Mouse (Mus musculus) limb, embryonic 15.5 days (tissue): Measurements from ENCODE around the gene Faap24. TPM values are rescaled to one million over a fixed set of nuclear protein-coding genes. Genes with fewer than 3 reads are reported as not detected.

ENCODE experiments used
- ATAC-seq: fragments of 200-750 bp; cut with Nextera tagmentation; 2 replicates; pipeline ENCODE4 v1.8.0; 2017; ENCODE audit warnings: low read depth, moderate TSS enrichment; ENCODE audit not compliant: insufficient number of reproducible peaks, low FRiP score, low TSS enrichment
- H3K27ac ChIP-seq: fragments of 300-500 bp; sonication (generic); 2 replicates; pipeline ENCODE4 v1.5.1; 2015; ENCODE audit warnings: moderate library complexity, mild to moderate bottlenecking, inconsistent platforms
- H3K27me3 ChIP-seq: fragments of 300-500 bp; sonication (generic); 2 replicates; pipeline ENCODE4 v1.6.1; 2015; ENCODE audit warnings: inconsistent platforms
- H3K36me3 ChIP-seq: fragments of 300-500 bp; sonication (generic); 2 replicates; pipeline ENCODE4 v1.6.1; 2015; ENCODE audit warnings: inconsistent platforms
- H3K4me1 ChIP-seq: fragments of 300-500 bp; sonication (generic); 2 replicates; pipeline ENCODE4 v1.6.1; 2015; ENCODE audit warnings: inconsistent platforms
- H3K4me2 ChIP-seq: fragments of 300-500 bp; sonication (generic); 2 replicates; pipeline ENCODE4 v1.6.1; 2015; ENCODE audit warnings: mild to moderate bottlenecking, inconsistent platforms
- H3K4me3 ChIP-seq: fragments of 300-500 bp; sonication (generic); 2 replicates; pipeline ENCODE4 v1.5.1; 2015; ENCODE audit warnings: mild to moderate bottlenecking, inconsistent platforms
- H3K9ac ChIP-seq: fragments of 300-500 bp; sonication (generic); 2 replicates; pipeline ENCODE4 v1.6.1; 2015; ENCODE audit warnings: inconsistent platforms
- H3K9me3 ChIP-seq: fragments of 300-500 bp; sonication (generic); 2 replicates; pipeline ENCODE4 v1.6.1; 2016; ENCODE audit warnings: inconsistent platforms
- WGBS: fragments of 180-500 bp; shearing (Covaris S2); methylation state at CpG from one replicate; pipeline ENCODE4 v1.1.7; 2015; 5-methylcytosine and 5-hydroxymethylcytosine counted together
- polyA plus RNA-seq: library from polyadenylated mRNA; unstranded; fragments of >200 nt; fragmentation: Nextera tagmentation; extraction: Ambion mirVana; gene quantifications from 2 replicates; pipeline ENCODE4 v1.2.1, GENCODE M21; 2015

Faap24 gene
- polyA plus RNA-seq, 1 experiment from 2014 or later = 15.6 TPM

DNA sequence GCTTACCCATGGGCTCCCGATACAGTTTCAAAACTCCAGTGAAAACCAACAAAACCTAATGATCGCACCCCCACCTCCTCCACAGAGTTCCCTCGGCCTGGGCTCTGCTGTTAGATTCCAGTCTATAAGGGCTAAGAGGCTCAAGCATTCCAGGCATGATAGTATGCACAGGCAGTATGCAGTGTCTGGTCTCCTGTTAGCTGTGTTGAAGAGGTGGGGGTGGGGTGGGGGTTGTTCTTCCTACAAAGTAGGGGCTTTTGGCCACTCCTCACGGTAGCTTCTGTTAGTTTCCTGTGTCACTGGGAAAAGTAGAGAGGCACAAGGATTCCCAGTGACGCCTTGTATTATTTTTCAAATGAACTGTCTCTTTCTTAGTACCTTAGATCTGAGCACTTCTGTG is 34.4 kb downstream of the Faap24 start:
- Histone ChIP-seq H3K9me3 (no peaks in the 10 kb centered on the region), H3K4me1 (no peaks in the 10 kb centered on the region), H3K9ac (no peak overlapping the region), H3K4me2 (no peak overlapping the region), H3K36me3 (no peaks in the 10 kb centered on the region), H3K27me3 (no peaks in the 10 kb centered on the region), H3K4me3 (no peak overlapping the region), H3K27ac (no peak overlapping the region)
- WGBS = 58% methylated on average over 5 of the region's 5 CpGs
- ATAC-seq = no peak

DNA sequence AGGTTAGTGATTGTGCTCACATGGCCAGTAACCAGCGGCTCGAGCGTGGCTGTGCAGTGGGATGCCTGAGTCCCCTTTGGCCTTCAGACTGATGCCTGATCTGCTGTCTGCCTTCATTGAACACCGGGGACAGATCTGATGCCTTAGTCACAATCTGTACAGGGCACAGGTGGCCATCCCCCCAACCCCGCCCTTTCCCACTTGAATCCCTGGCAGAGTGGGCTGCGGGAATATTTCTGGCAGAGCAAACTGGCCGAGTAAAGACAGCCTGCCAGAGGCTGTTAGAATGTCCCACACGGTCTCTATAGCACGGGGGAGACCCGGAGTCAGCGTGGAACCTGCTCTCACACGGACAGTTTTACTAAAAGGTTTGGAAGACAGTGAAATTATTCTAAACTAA is 39.0 kb downstream of the Faap24 start:
- no peak overlapping the region for H3K4me3 ChIP-seq
- H3K4me1 ChIP-seq = no peaks in the 10 kb centered on the region
- H3K4me2 ChIP-seq = no peak overlapping the region
- no peak overlapping the region for H3K9ac ChIP-seq
- no peaks in the 10 kb centered on the region for H3K9me3 ChIP-seq
- H3K27ac ChIP-seq = no peak overlapping the region
- ATAC-seq = no peak
- 87% methylated on average over 12 of the region's 12 CpGs for WGBS
- no peaks in the 10 kb centered on the region for H3K27me3 ChIP-seq
- H3K36me3 ChIP-seq = no peaks in the 10 kb centered on the region

DNA sequence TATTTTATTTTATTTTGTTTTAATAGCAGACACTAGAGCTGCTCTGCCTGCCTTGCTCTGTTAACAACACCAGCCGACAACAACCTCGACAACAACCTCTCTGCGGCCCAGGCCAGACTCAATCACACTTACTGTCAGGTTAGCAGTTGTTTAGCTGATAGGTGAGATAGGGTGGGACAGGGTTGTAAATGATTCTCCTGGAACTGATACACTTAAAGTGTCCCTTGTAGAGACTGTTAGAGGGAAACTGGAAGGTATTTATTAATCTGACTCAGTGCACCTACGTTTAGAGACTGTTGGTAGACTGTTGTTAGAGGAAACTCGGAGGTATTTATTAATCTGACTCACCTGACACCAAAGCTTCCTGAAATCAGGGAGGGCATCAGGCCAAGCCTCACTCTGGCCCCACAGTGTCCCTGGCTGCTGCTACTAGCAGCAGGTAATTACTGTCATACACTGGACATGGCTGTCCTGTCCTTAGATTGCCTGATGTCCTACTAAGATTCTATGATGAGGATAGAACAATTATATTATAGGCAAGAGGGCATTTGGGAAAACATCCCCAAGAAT is 41.2 kb downstream of the Faap24 start:
- no peak overlapping the region for H3K4me3 ChIP-seq
- H3K9me3 ChIP-seq = no peaks in the 10 kb centered on the region
- H3K27ac ChIP-seq = no peak overlapping the region
- H3K4me2 ChIP-seq = no peak overlapping the region
- H3K27me3 ChIP-seq = no peaks in the 10 kb centered on the region
- no peaks in the 10 kb centered on the region for H3K4me1 ChIP-seq
- ATAC-seq = no peak
- H3K9ac ChIP-seq = no peak overlapping the region
- no peaks in the 10 kb centered on the region for H3K36me3 ChIP-seq
- WGBS = 44% methylated on average over 5 of the region's 5 CpGs

DNA sequence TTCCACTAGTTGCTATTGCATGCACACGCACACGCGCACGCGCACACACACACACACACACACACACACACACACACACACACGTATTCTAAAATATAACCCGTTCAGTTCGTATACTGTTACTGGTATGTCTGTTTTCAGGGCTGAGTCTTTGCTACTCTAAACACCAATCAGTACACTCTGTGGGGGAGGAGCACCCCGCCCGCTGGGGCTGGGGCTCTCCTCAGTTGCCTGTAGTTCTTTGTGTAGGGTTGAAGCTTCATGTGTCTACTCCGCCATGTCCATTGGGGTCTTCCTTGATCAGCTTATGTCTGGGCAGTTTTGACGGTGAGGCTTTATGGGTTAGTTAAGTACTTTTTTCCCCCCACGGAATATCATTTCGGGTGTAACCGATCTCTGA is 43.3 kb downstream of the Faap24 start:
- Histone ChIP-seq H3K27ac (no peak overlapping the region), H3K9me3 (no peaks in the 10 kb centered on the region), H3K4me1 (no peaks in the 10 kb centered on the region), H3K36me3 (no peaks in the 10 kb centered on the region), H3K9ac (no peak overlapping the region), H3K4me3 (no peak overlapping the region), H3K27me3 (no peaks in the 10 kb centered on the region), H3K4me2 (no peak overlapping the region)
- ATAC-seq = no peak
- WGBS = 93% methylated on average over 15 of the region's 15 CpGs

DNA sequence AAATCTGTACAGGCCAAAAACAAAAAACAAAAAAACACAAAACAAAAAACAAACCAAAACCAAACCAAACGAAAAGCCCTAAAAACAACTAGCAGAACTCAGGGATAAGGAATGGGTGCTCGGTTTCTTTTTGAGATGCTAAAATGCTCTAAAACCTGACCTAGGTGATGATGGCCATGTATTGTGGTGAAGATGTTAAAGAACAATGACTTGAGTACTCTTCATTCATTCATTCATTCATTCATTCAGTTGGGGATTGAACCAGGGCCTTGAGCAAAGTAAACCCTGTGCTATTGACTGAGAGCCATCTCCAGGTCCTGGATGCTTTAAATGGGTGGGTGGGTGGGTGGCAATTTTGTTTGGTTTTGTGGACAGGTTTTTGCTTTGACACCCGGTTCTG is 45.5 kb downstream of the Faap24 start:
- H3K4me3 ChIP-seq = no peak overlapping the region
- no peak for ATAC-seq
- H3K36me3 ChIP-seq = no peaks in the 10 kb centered on the region
- H3K27ac ChIP-seq = no peak overlapping the region
- H3K27me3 ChIP-seq = no peaks in the 10 kb centered on the region
- H3K4me1 ChIP-seq = no peaks in the 10 kb centered on the region
- no peaks in the 10 kb centered on the region for H3K9me3 ChIP-seq
- H3K9ac ChIP-seq = no peak overlapping the region
- H3K4me2 ChIP-seq = no peak overlapping the region
- WGBS = 85% methylated on average over 3 of the region's 3 CpGs

DNA sequence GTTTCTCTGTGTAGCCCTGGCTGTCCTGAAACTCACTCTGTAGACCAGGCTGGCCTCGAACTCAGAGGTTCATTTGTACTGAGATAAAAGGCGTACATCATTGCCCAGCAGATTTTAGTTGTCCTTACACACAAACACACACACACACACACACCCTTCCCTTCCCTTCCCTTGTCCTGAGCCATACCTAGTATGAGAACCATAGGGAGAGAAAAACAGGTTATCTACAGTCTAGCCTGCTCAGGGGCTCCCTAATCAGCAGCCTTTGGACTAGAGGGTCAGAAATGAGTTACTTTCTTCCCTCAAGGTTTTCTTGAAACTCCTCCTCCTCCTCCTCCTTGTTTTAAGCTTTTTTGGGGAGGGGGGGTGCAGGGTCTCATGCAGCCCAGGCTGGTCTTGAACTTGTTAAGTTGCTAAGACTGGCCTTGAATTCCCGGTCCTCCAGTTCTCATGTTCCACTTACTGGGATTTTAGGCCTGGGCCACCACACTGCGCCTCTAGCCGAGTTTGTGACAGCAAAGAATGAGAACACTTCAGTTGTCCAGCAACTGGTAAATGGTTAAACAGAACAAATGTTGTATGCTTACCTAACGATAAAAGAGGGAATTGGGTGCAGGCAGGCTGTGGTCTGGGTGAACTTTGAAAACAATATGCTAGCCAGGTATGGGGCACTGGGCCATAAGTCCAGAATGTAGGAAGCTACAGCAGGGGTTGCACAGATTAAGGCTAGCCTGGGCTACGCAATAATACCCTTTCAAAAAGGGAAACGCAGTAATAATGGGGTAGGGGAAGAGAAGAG is 46.6 kb downstream of the Faap24 start:
- no peaks in the 10 kb centered on the region for H3K4me1 ChIP-seq
- no peak for ATAC-seq
- WGBS = 92% methylated on average over 8 of the region's 8 CpGs
- no peak overlapping the region for H3K9ac ChIP-seq
- H3K4me2 ChIP-seq = no peak overlapping the region
- H3K27me3 ChIP-seq = no peaks in the 10 kb centered on the region
- no peak overlapping the region for H3K4me3 ChIP-seq
- no peaks in the 10 kb centered on the region for H3K9me3 ChIP-seq
- no peak overlapping the region for H3K27ac ChIP-seq
- H3K36me3 ChIP-seq = no peaks in the 10 kb centered on the region

DNA sequence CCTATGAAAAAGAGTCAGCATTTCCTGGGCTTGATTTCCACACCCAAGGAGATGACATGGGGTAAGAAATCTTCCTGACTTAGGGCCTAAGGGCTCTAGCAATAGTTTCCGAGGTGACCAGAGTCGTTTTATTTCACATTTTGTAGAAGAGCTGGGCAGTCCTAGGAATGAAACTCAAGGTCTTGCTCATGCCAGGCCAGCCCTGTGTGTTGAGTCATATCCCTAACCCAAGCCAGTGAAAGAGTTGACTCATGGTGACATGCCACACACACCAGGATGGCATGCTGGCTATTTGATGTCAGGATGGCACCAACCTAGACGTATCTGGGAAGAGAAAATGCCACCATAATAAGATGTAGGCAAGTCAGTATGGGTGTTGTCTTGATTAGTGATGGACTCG is 47.6 kb downstream of the Faap24 start:
- no peaks in the 10 kb centered on the region for H3K4me1 ChIP-seq
- no peaks in the 10 kb centered on the region for H3K36me3 ChIP-seq
- H3K27ac ChIP-seq = no peak overlapping the region
- H3K4me2 ChIP-seq = no peak overlapping the region
- H3K9me3 ChIP-seq = no peaks in the 10 kb centered on the region
- ATAC-seq = no peak
- no peak overlapping the region for H3K4me3 ChIP-seq
- H3K9ac ChIP-seq = no peak overlapping the region
- WGBS = 88% methylated on average over 4 of the region's 4 CpGs
- no peaks in the 10 kb centered on the region for H3K27me3 ChIP-seq

DNA sequence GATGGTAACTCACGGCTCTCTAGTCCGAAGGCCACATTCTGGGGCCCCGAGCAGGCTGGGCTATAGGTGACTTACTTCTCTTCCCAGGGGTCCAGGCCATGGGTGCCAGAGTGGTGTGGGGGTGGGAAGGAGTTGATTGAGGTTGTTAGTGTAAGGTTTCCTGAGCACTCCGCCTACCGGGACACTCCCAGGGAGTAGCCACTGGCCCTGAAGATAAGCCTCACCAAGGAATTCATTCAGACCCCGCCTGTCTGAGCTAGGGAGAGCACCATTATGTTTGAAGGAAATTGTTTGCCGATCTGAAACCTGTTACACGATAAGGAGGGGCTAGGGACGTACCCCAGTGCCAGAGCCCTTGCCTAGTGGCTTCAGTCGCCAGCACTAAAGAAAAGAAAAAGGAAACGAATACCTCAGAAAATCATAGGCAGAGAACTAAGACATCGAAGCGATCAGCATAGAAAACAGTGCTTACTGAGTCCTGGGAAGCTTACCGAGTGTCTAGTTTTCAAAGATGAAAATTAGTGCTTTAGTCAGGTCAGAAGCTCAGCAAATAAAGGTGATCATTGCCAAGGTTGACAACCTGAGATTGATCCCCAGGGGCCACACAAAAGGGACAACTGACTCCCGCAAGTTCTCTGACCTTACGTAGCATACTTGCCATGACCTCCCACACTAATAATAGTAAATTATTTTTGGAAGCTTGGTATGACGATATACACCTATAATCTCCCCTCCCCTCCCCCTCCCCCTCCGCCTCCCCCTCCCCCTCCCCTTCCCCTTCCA is 48.5 kb downstream of the Faap24 start:
- Histone ChIP-seq H3K27ac (no peak overlapping the region), H3K4me2 (no peak overlapping the region), H3K4me1 (no peaks in the 10 kb centered on the region), H3K9ac (no peak overlapping the region), H3K4me3 (no peak overlapping the region), H3K27me3 (no peaks in the 10 kb centered on the region), H3K36me3 (no peaks in the 10 kb centered on the region), H3K9me3 (no peaks in the 10 kb centered on the region)
- ATAC-seq = no peak
- 70% methylated on average over 18 of the region's 18 CpGs for WGBS

DNA sequence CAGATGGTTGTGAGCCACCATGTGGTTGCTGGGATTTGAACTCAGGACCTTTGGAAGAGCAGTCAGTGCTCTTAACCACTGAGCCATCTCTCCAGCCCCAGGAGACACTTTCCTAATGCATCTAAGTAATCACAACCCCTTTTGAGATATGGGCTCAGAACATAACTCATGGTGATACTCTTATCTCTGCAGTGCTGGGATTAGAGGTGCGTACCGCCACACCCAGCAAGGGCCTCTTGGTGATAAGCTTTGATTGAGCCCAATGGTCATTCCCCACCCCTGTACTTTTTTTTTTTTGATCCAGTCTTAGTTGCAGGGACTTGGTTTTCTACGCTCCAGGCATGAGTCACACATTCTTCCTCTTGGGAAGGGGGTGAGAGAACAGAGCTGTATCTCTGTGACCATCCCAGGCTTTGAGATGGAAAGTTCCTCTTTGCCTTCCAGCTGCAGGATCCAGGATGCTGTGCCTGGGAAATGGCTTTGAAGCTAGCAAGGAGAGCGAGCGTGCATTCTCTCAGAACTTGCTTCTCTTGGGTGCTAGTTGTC is 51.8 kb downstream of the Faap24 start:
- H3K4me2 ChIP-seq = no peak overlapping the region
- H3K27ac ChIP-seq = no peak overlapping the region
- H3K27me3 ChIP-seq = no peaks in the 10 kb centered on the region
- H3K4me1 ChIP-seq = 0 out of 2 replicates have a peak, but pooled peaks cover 2% of the 10 kb centered on the region
- no peak overlapping the region for H3K9ac ChIP-seq
- no peaks in the 10 kb centered on the region for H3K36me3 ChIP-seq
- no peaks in the 10 kb centered on the region for H3K9me3 ChIP-seq
- no peak for ATAC-seq
- 93% methylated on average over 5 of the region's 5 CpGs for WGBS
- H3K4me3 ChIP-seq = no peak overlapping the region

DNA sequence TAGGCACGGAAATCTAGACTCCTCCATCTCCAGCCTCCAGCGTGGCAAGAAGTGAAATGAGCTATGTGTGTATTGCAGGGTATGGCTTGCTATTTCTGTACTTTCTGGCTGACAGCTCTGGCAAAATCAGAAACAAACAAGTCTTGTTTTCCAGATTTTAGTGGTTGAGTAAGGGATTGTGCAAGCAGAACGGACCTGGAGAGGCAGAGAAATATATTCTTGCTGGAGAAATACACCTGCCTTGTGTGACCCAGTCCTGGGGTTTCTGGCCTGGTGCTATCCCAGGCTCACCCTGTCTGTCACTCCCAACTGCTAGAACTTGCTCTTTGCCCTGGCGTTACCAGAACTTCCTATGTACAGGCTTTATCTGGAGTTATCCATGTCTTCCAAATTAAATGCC is 54.1 kb downstream of the Faap24 start:
- no peak overlapping the region for H3K9ac ChIP-seq
- no peaks in the 10 kb centered on the region for H3K27me3 ChIP-seq
- no peaks in the 10 kb centered on the region for H3K36me3 ChIP-seq
- H3K4me2 ChIP-seq = no peak overlapping the region
- no peak overlapping the region for H3K4me3 ChIP-seq
- ATAC-seq = no peak
- WGBS = 67% methylated on average over 4 of the region's 4 CpGs
- H3K9me3 ChIP-seq = no peaks in the 10 kb centered on the region
- H3K27ac ChIP-seq = no peak overlapping the region
- 0 out of 2 replicates have a peak, but pooled peaks cover 2% of the 10 kb centered on the region for H3K4me1 ChIP-seq
